Mouse (Mus musculus): ENCODE results near the gene Pheta2. TPM values are rescaled to one million over a fixed set of nuclear protein-coding genes. Genes with fewer than 3 reads are reported as not detected.

The Pheta2 gene
- total and polyA plus RNA-seq, 3 experiments: 18.8 to 67.8 (median 42.2) TPM

Other genes starting within 250 kb of the Pheta2 start
- gene Ccdc134, start 211.0 kb upstream of the Pheta2 start, total RNA-seq (2014; fragmentation: Nextera tagmentation): 9.0 and 16.7 TPM in 2 replicates
- gene Ccdc134, start 211.0 kb upstream of the Pheta2 start, total RNA-seq (2017): 29.7 and 31.7 TPM in 2 replicates
- 5.5 and 13.9 TPM in 2 replicates for gene Ccdc134, start 211.0 kb upstream of the Pheta2 start, polyA plus RNA-seq (2012)
- 97.6 and 164 TPM in 2 replicates for gene Srebf2, start 191.8 kb upstream of the Pheta2 start, total RNA-seq (2014; fragmentation: Nextera tagmentation)
- gene Srebf2, start 191.8 kb upstream of the Pheta2 start, total RNA-seq (2017): 42.5 and 48.5 TPM in 2 replicates
- 440 and 648 TPM in 2 replicates for gene Srebf2, start 191.8 kb upstream of the Pheta2 start, polyA plus RNA-seq (2012)
- not detected in 2 replicates for gene Shisa8, start 126.1 kb upstream of the Pheta2 start, total RNA-seq (2014; fragmentation: Nextera tagmentation)
- 0.05 TPM in 1 of 2 replicates, not detected in the other for gene Shisa8, start 126.1 kb upstream of the Pheta2 start, total RNA-seq (2017)
- gene Shisa8, start 126.1 kb upstream of the Pheta2 start, polyA plus RNA-seq (2012): not detected in 2 replicates
- gene Tnfrsf13c, start 114.6 kb upstream of the Pheta2 start, total RNA-seq (2014; fragmentation: Nextera tagmentation): 1.6 and 2.4 TPM in 2 replicates
- gene Tnfrsf13c, start 114.6 kb upstream of the Pheta2 start, total RNA-seq (2017): 0.71 and 1.2 TPM in 2 replicates
- gene Tnfrsf13c, start 114.6 kb upstream of the Pheta2 start, polyA plus RNA-seq (2012): 0.18 and 0.65 TPM in 2 replicates
- gene Cenpm, start 94.2 kb upstream of the Pheta2 start, total RNA-seq (2014; fragmentation: Nextera tagmentation): 70.7 and 84.1 TPM in 2 replicates
- 13.7 and 15.7 TPM in 2 replicates for gene Cenpm, start 94.2 kb upstream of the Pheta2 start, total RNA-seq (2017)
- 103 and 105 TPM in 2 replicates for gene Cenpm, start 94.2 kb upstream of the Pheta2 start, polyA plus RNA-seq (2012)
- not detected in 2 replicates for gene 1500009C09Rik, start 86.5 kb upstream of the Pheta2 start, total RNA-seq (2014; fragmentation: Nextera tagmentation)
- not detected in 2 replicates for gene 1500009C09Rik, start 86.5 kb upstream of the Pheta2 start, total RNA-seq (2017)
- gene 1500009C09Rik, start 86.5 kb upstream of the Pheta2 start, polyA plus RNA-seq (2012): not detected in 2 replicates
- gene Sept3, start 64.0 kb upstream of the Pheta2 start, total RNA-seq (2014; fragmentation: Nextera tagmentation): not detected in 2 replicates
- 0.05 and 0.12 TPM in 2 replicates for gene Sept3, start 64.0 kb upstream of the Pheta2 start, total RNA-seq (2017)
- gene Sept3, start 64.0 kb upstream of the Pheta2 start, polyA plus RNA-seq (2012): not detected in 2 replicates
- gene Wbp2nl, start 40.0 kb upstream of the Pheta2 start, total RNA-seq (2014; fragmentation: Nextera tagmentation): not detected in 2 replicates
- gene Wbp2nl, start 40.0 kb upstream of the Pheta2 start, total RNA-seq (2017): 0.11 TPM in 1 of 2 replicates, not detected in the other
- not detected in 2 replicates for gene Wbp2nl, start 40.0 kb upstream of the Pheta2 start, polyA plus RNA-seq (2012)
- 190 and 198 TPM in 2 replicates for gene Naga, start within 50 bp of the Pheta2 start, total RNA-seq (2014; fragmentation: Nextera tagmentation)
- 200 and 229 TPM in 2 replicates for gene Naga, start within 50 bp of the Pheta2 start, total RNA-seq (2017)
- gene Naga, start within 50 bp of the Pheta2 start, polyA plus RNA-seq (2012): 274 and 333 TPM in 2 replicates
- gene Smdt1, start within 50 bp of the Pheta2 start, total RNA-seq (2014; fragmentation: Nextera tagmentation): 68.2 and 118 TPM in 2 replicates
- 115 and 129 TPM in 2 replicates for gene Smdt1, start within 50 bp of the Pheta2 start, total RNA-seq (2017)
- gene Smdt1, start within 50 bp of the Pheta2 start, polyA plus RNA-seq (2012): 116 and 137 TPM in 2 replicates
- gene Ndufa6, start 15.4 kb downstream of the Pheta2 start, total RNA-seq (2014; fragmentation: Nextera tagmentation): 117 and 124 TPM in 2 replicates
- 344 and 364 TPM in 2 replicates for gene Ndufa6, start 15.4 kb downstream of the Pheta2 start, total RNA-seq (2017)
- 215 and 331 TPM in 2 replicates for gene Ndufa6, start 15.4 kb downstream of the Pheta2 start, polyA plus RNA-seq (2012)
- gene Cyp2d22, start 41.3 kb downstream of the Pheta2 start, total RNA-seq (2014; fragmentation: Nextera tagmentation): not detected in 2 replicates
- gene Cyp2d22, start 41.3 kb downstream of the Pheta2 start, total RNA-seq (2017): 0.11 and 1.0 TPM in 2 replicates
- gene Cyp2d22, start 41.3 kb downstream of the Pheta2 start, polyA plus RNA-seq (2012): not detected in 2 replicates
- not detected in 2 replicates for gene Cyp2d11, start 55.1 kb downstream of the Pheta2 start, total RNA-seq (2014; fragmentation: Nextera tagmentation)
- not detected in 2 replicates for gene Cyp2d11, start 55.1 kb downstream of the Pheta2 start, total RNA-seq (2017)
- gene Cyp2d11, start 55.1 kb downstream of the Pheta2 start, polyA plus RNA-seq (2012): not detected in 2 replicates
- not detected in 2 replicates for gene Cyp2d10, start 68.3 kb downstream of the Pheta2 start, total RNA-seq (2014; fragmentation: Nextera tagmentation)
- 0.05 TPM in 1 of 2 replicates, not detected in the other for gene Cyp2d10, start 68.3 kb downstream of the Pheta2 start, total RNA-seq (2017)
- not detected in 2 replicates for gene Cyp2d10, start 68.3 kb downstream of the Pheta2 start, polyA plus RNA-seq (2012)
- not detected in 2 replicates for gene Cyp2d9, start 94.5 kb downstream of the Pheta2 start, total RNA-seq (2014; fragmentation: Nextera tagmentation)
- gene Cyp2d9, start 94.5 kb downstream of the Pheta2 start, total RNA-seq (2017): 0.44 and 0.70 TPM in 2 replicates
- gene Cyp2d9, start 94.5 kb downstream of the Pheta2 start, polyA plus RNA-seq (2012): not detected in 2 replicates
- gene Cyp2d12, start 216.1 kb downstream of the Pheta2 start, total RNA-seq (2014; fragmentation: Nextera tagmentation): not detected in 2 replicates
- 0.11 TPM in 1 of 2 replicates, not detected in the other for gene Cyp2d12, start 216.1 kb downstream of the Pheta2 start, total RNA-seq (2017)
- gene Cyp2d12, start 216.1 kb downstream of the Pheta2 start, polyA plus RNA-seq (2012): not detected in 2 replicates

Measured in G1E (cell line).